Mouse (Mus musculus) heart, postnatal 25 days (tissue): ENCODE data around the gene Pdss2. TPM values are rescaled to one million over a fixed set of nuclear protein-coding genes. Genes with fewer than 3 reads are reported as not detected.
"Not testable (repeated sequence)": the region's sequence is repeated elsewhere in the genome, so short reads cannot be mapped to it uniquely, and the experiment has no call there.

ENCODE experiments used
- DNase-seq: peaks from one replicate; pipeline ENCODE4 v3.0.0; 2022; ENCODE audit warnings: low spot score
- intact Hi-C: fragments of 180-260 bp; cut with DNase I; formaldehyde crosslinking; loops from one replicate; pipeline ENCODE4 v1.15.1; 2025
- total RNA-seq, 2 experiments: library from RNA; stranded (reverse); gene quantifications; 2 replicates each; pipeline ENCODE4 v1.2.3; 2021

The Pdss2 gene
- total RNA-seq, 2 experiments from 2014 or later: 31.4 to 32.7 TPM

DNA sequence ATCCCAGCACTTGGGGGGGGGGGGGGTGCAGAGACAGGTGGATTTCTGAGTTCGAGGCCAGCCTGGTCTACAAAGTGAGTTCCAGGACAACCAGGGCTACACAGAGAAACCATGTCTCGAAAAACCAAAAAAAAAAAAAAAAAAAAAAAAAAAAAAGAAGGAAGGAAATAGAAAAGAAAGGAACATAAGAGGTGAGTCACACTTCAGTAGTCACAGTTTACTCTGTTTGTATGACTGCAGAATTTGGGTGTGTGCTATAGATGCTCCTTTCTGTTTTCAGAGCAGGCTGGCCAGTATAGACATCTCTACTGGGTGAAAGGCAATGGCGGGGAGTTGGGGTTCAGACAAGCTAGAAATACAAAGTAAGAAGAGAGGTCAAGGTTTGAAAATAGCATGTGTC lies 189.9 kb downstream of the Pdss2 start:
- intact Hi-C loops, DNase-seq: not testable (repeated sequence)

GRCm38 (mm10) chr10:43417346-43417745 lies 196.1 kb downstream of the Pdss2 start:
- intact Hi-C loops: no loop called here

DNA sequence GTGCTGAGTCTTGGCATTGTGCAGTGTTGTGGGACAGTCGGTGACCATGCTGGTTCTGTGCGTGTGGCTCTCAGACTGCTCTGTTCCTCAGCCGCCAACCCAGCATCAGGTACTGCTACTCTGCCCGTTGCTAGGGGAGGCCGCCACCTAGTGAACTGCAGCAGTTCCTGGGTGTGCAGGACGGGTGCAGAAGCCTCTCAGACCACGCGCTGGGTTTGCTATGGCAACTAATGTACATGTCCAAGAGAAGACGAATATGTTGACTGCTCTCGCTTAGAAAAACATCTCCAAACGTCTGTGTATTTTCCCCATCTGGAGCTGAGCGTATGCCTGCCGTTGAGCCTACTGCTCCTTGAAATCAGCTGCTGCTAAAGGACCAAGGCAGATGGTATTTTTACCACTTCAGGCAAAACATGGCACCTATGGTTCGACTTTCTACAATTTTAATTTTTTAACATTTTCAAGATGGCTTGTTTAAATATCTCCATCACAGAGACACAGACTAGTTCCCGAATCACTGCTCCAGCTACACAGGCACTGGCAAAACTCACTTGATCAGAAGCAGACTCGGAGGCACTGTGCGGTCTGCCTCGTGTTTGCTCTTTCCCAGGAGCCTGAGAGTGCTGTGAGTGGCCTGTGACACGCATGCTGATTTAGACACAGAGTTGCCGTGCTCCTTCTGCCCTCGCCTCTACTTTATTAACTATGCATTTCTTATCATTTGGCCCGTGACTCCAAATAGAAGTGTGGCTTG lies 199.6 kb downstream of the Pdss2 start:
- intact Hi-C loops: no loop called here
- DNase-seq: no peak

More at GRCm38 (mm10) chr10:43417346-43417745, 196.1 kb downstream of the Pdss2 start:
- DNase-seq: no peak

DNA sequence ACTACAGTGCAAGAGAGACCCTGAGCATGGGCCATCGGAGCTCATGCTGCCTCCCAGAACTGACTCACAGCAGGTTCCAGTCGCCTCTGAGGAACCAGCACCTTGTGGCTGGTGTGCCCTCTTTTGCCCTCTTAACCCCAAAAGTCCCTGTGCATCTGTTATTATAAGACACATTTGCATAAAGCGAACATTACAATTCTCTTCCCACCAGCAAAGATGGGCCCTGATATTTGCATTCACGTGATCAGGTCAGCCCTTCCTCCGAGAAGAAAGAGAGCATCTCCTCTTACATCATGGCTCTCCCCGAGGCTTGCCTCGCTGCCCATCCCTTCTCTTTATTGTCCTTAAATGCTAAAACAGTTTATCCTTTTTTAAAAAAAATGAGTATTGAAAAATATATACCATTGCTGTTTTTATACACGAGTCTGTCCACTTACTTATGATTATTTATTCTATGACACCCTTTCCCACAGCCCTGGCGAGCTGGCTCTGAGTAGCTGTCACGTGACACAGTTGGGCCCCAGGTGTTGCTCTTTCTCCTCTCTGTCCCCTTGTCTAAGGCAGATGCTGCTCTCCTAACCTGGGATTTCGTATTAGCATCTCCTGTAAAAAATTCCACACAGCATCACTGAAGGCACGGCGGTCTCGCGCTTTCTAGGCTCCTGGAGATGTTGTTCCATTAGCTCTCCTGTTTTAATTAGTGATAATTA lies 200.9 kb downstream of the Pdss2 start:
- intact Hi-C loops: no loop called here

DNA sequence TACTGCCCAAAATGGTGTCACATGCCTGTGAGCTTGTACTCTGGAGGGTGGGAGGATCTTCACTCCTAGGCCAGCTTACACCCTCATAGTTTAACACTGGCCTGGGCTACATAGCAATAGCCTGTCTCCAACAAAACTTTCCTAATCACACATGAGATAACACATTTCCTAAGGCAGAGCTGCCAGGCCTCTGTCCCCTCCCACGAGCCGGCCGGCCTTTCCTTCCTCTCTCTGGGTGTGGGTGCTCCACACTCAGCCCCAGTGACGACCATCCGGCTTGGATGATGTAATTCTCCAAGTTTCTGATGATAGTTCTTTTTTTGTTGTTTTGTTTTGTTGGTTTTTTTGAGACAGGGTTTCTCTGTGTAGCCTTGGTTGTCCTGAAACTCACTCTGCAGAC lies 203.3 kb downstream of the Pdss2 start:
- intact Hi-C loops: no loop called here
- DNase-seq: peak; percentile 47

More for the DNA sequence above, 200.9 kb downstream of the Pdss2 start:
- no peak for DNase-seq

GRCm38 (mm10) chr10:43430606-43431005 lies 209.3 kb downstream of the Pdss2 start:
- intact Hi-C loops: no loop called here
- DNase-seq: no peak

DNA sequence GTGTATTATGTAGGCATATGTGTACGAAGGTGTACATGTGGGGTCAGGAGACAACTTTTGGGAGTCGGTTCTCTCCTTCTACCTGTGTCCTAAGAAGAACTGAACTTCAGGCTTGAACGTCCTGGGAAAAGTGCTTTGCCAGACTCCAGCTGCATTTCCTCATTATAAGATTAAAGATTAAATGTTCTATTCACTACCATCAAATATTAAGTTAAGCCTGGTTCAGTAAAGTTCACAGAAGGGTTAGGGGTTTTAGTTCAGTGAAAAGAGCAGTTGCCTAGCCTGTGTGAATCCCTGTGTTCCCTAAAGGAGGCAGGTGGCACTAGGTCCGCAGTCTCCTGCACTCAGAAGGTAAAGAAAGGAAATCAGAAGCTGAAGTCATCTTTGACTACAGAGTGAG lies 213.0 kb downstream of the Pdss2 start:
- no peak for DNase-seq
- intact Hi-C loops: no loop called here

DNA sequence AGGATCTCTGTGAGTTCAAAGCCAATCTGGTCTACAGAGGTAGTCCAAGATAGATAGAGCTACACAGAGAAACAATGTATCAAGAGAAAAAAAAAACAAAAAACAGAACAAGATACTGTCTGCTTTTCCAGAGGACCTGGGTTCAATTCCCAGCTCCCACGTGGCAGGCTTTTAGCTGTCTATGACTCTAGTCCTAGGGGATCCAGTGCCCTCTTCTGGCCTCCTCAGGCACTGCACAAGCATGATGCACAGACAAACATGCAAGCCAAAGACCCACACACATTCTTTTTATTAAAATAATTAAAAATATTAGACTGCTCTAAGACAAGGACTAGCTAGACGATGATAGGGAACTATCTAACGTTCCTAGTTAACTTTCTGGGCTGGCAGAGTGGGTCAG lies 214.5 kb downstream of the Pdss2 start:
- intact Hi-C loops: no loop called here

GRCm38 (mm10) chr10:43439492-43439941 lies 218.2 kb downstream of the Pdss2 start:
- intact Hi-C loops: no loop called here
- DNase-seq: no peak

More for the DNA sequence above, 214.5 kb downstream of the Pdss2 start:
- no peak for DNase-seq

GRCm38 (mm10) chr10:43440050-43440449 lies 218.8 kb downstream of the Pdss2 start:
- no peak for DNase-seq
- intact Hi-C loops: no loop called here

- intact Hi-C loops: no loop called here
- DNase-seq: no peak
Measured at GRCm38 (mm10) chr10:43440981-43441740, 219.9 kb downstream of the Pdss2 start.

DNA sequence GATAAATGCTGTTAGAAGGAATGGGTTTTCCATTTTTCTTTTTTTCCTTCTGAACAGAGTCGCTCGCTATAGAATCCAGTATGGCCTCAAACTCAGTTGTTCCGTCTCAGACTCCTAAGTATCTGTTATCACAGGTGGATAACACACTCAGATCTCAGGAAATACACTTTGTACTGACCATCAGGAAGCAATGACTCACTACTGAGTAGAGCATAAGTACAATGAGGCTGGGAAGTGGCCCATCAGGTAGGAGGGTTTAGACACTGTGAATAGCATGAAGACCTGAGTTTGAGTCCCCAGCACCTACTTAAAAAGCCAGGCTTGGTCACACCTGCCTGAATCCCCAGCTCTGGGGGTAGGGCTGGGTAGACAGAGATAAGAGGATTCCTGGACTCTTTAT lies 227.4 kb downstream of the Pdss2 start:
- no peak for DNase-seq
- intact Hi-C loops: no loop called here

GRCm38 (mm10) chr10:43451848-43452662 lies 230.8 kb downstream of the Pdss2 start:
- intact Hi-C loops: no loop called here
- peak; percentile 31 for DNase-seq

- intact Hi-C loops: no loop called here
- DNase-seq: no peak
Measured at GRCm38 (mm10) chr10:43452663-43452996, 231.3 kb downstream of the Pdss2 start.

- no peak for DNase-seq
- intact Hi-C loops: no loop called here
Measured at GRCm38 (mm10) chr10:43454219-43454618, 232.9 kb downstream of the Pdss2 start.

- DNase-seq: no peak
- intact Hi-C loops: no loop called here
Measured at GRCm38 (mm10) chr10:43454671-43455070, 233.4 kb downstream of the Pdss2 start.

GRCm38 (mm10) chr10:43462821-43463220 lies 241.5 kb downstream of the Pdss2 start:
- DNase-seq: no peak
- intact Hi-C loops: no loop called here

- no peak for DNase-seq
- intact Hi-C loops: no loop called here
Measured at GRCm38 (mm10) chr10:43463227-43463626, 241.9 kb downstream of the Pdss2 start.

DNA sequence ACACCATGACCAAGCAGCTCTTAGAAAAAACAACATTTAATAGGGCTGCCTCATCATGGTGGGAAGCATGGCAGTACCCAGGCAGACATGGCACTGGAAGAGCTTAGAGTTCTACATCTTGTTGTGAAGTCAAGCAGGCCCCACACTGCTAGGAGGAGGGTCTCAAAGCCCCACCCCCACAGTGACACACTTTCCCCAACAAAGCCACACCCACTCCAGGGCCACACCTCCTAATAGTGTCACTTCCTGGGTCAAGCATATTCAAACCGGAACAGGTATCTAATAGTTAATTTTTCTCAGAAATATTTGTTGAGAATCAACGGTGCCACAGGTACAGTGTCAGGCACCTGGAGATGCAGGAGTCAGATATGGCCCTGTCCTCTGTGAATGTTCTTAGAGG lies 244.9 kb downstream of the Pdss2 start:
- intact Hi-C loops: no loop called here
- no peak for DNase-seq

DNA sequence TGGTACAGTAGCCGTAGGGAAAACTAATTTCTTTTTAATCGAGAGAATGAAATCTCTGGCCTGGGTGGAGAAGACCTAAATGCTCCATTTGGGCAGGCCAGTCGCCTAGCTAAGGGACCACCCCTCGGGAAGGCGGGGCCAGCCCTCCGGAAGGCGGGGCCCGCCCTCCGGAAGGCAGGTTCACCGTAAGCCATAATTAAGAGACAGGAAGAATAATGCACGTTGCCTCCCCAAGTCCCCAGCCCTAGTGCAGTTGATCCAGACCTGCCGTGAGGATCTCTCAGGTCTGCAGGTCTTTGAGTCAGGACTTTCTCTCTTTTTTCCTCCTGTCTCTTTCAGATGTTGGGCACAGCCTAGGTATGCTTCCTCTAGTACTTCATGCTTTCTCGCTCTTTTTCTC lies 246.4 kb downstream of the Pdss2 start:
- intact Hi-C loops: no loop called here
- DNase-seq: no peak
